Mouse (Mus musculus): ENCODE measurements around the gene Ksr2. TPM values are rescaled to one million over a fixed set of nuclear protein-coding genes. Genes with fewer than 3 reads are reported as not detected.
"Not testable (repeated sequence)": the region's sequence is repeated elsewhere in the genome, so short reads cannot be mapped to it uniquely, and the experiment has no call there.

Ksr2 gene
- polyA plus RNA-seq, 1 experiment from 2014 or later: 2.1 TPM

- 14% methylated on average over 16 of the region's 16 CpGs for whole genome bisulfite sequencing
- H3K27me3 ChIP-seq (ENCODE audit: insufficient read depth, poor library complexity, severe bottlenecking): no peaks in the 10 kb centered on the region
- peaks cover 12% of the 10 kb centered on the region for H3K9me3 ChIP-seq
- peak overlapping the region; percentile 88 for H3K4me3 ChIP-seq
- peak; percentile 66 for DNase-seq (ENCODE audit: low spot score)
- peaks cover 24% of the 10 kb centered on the region for H3K4me1 ChIP-seq (replicated peaks)
- peaks cover 37% of the 10 kb centered on the region for H3K36me3 ChIP-seq
- peak overlapping the region; percentile 96 for H3K27ac ChIP-seq
These were observed 25.5 kb upstream of the Ksr2 start for GRCm38 (mm10) chr5:117388296-117388751.

- peak; percentile 97 for DNase-seq (ENCODE audit: low spot score)
- WGBS: under 1% methylated on average over 44 of the region's 44 CpGs
- H3K27me3 ChIP-seq (ENCODE audit: insufficient read depth, poor library complexity, severe bottlenecking): no peaks in the 10 kb centered on the region
These were observed 24.9 kb upstream of the Ksr2 start, which contains the start of gene Rfc5 for GRCm38 (mm10) chr5:117388877-117389276. Rfc5 (minus strand) TSS chr5:117389047.

GRCm38 (mm10) chr5:117390895-117391294, 22.9 kb upstream of the Ksr2 start:
- no peak overlapping the region for H3K4me3 ChIP-seq
- peaks cover 11% of the 10 kb centered on the region for H3K36me3 ChIP-seq
- H3K27ac ChIP-seq: no peak overlapping the region
- H3K4me1 ChIP-seq (replicated peaks): peaks cover 24% of the 10 kb centered on the region
- peaks cover 15% of the 10 kb centered on the region for H3K9me3 ChIP-seq
- 93% methylated on average over 1 of the region's 1 CpGs for WGBS
- no peak for DNase-seq (ENCODE audit: low spot score)
- H3K27me3 ChIP-seq (ENCODE audit: insufficient read depth, poor library complexity, severe bottlenecking): no peaks in the 10 kb centered on the region

More at GRCm38 (mm10) chr5:117388877-117389276, 24.9 kb upstream of the Ksr2 start, which contains the start of gene Rfc5:
- Histone ChIP-seq H3K4me1 (replicated peaks) (peaks cover 24% of the 10 kb centered on the region), H3K4me3 (peak within 1 kb of the TSS; percentile 88), H3K9me3 (peaks cover 15% of the 10 kb centered on the region), H3K27ac (peak within 1 kb of the TSS; percentile 96), H3K36me3 (peaks cover 31% of the 10 kb centered on the region)

GRCm38 (mm10) chr5:117395834-117396233, 18.0 kb upstream of the Ksr2 start:
- no peaks in the 10 kb centered on the region for H3K27me3 ChIP-seq (ENCODE audit: insufficient read depth, poor library complexity, severe bottlenecking)
- no peaks in the 10 kb centered on the region for H3K36me3 ChIP-seq
- no peak overlapping the region for H3K4me3 ChIP-seq
- peaks cover 15% of the 10 kb centered on the region for H3K9me3 ChIP-seq
- no peak for DNase-seq (ENCODE audit: low spot score)
- 89% methylated on average over 5 of the region's 5 CpGs for WGBS
- no peak overlapping the region for H3K27ac ChIP-seq
- H3K4me1 ChIP-seq (replicated peaks): peaks cover 16% of the 10 kb centered on the region

- no peak for DNase-seq (ENCODE audit: low spot score)
- H3K4me1 ChIP-seq (replicated peaks): peaks cover 16% of the 10 kb centered on the region
- H3K9me3 ChIP-seq: peaks cover 13% of the 10 kb centered on the region
- H3K27me3 ChIP-seq (ENCODE audit: insufficient read depth, poor library complexity, severe bottlenecking): no peaks in the 10 kb centered on the region
- H3K36me3 ChIP-seq: no peaks in the 10 kb centered on the region
- no peak overlapping the region for H3K4me3 ChIP-seq
- WGBS: 55% methylated on average over 6 of the region's 6 CpGs
- H3K27ac ChIP-seq: no peak overlapping the region
These were observed 17.2 kb upstream of the Ksr2 start for GRCm38 (mm10) chr5:117396596-117397014.

GRCm38 (mm10) chr5:117397371-117397770, 16.4 kb upstream of the Ksr2 start:
- DNase-seq (ENCODE audit: low spot score): no peak
- Histone ChIP-seq H3K36me3 (no peaks in the 10 kb centered on the region), H3K27ac (no peak overlapping the region), H3K27me3 (ENCODE audit: insufficient read depth, poor library complexity, severe bottlenecking) (no peaks in the 10 kb centered on the region), H3K9me3 (peaks cover 6% of the 10 kb centered on the region), H3K4me1 (replicated peaks) (peaks cover 16% of the 10 kb centered on the region), H3K4me3 (no peak overlapping the region)
- 80% methylated on average over 6 of the region's 6 CpGs for WGBS

GRCm38 (mm10) chr5:117398007-117398550, 15.7 kb upstream of the Ksr2 start:
- Histone ChIP-seq H3K27me3 (ENCODE audit: insufficient read depth, poor library complexity, severe bottlenecking) (no peaks in the 10 kb centered on the region), H3K4me1 (replicated peaks) (peaks cover 16% of the 10 kb centered on the region), H3K9me3 (peaks cover 6% of the 10 kb centered on the region; the same call in 1 of the 2 replicates), H3K4me3 (no peak overlapping the region), H3K36me3 (no peaks in the 10 kb centered on the region), H3K27ac (no peak overlapping the region)
- WGBS: 43% methylated on average over 4 of the region's 5 CpGs
- DNase-seq (ENCODE audit: low spot score): no peak

GRCm38 (mm10) chr5:117399281-117399680, 14.5 kb upstream of the Ksr2 start:
- no peak overlapping the region for H3K4me3 ChIP-seq
- no peaks in the 10 kb centered on the region for H3K27me3 ChIP-seq (ENCODE audit: insufficient read depth, poor library complexity, severe bottlenecking)
- WGBS: 78% methylated on average over 9 of the region's 9 CpGs
- no peak for DNase-seq (ENCODE audit: low spot score)
- H3K9me3 ChIP-seq: no peaks in the 10 kb centered on the region
- peaks cover 16% of the 10 kb centered on the region for H3K4me1 ChIP-seq (replicated peaks)
- H3K27ac ChIP-seq: no peak overlapping the region
- H3K36me3 ChIP-seq: no peaks in the 10 kb centered on the region

GRCm38 (mm10) chr5:117403609-117404008, 10.2 kb upstream of the Ksr2 start:
- Histone ChIP-seq H3K4me3 (no peak overlapping the region), H3K36me3 (no peaks in the 10 kb centered on the region), H3K4me1 (replicated peaks) (no peaks in the 10 kb centered on the region), H3K27ac (no peak overlapping the region), H3K27me3 (ENCODE audit: insufficient read depth, poor library complexity, severe bottlenecking) (no peaks in the 10 kb centered on the region), H3K9me3 (no peaks in the 10 kb centered on the region)
- no peak for DNase-seq (ENCODE audit: low spot score)
- 85% methylated on average over 8 of the region's 8 CpGs for WGBS

- H3K27ac ChIP-seq; H3K36me3 ChIP-seq; H3K27me3 ChIP-seq (ENCODE audit: insufficient read depth, poor library complexity, severe bottlenecking); H3K4me1 ChIP-seq (replicated peaks); H3K9me3 ChIP-seq; H3K4me3 ChIP-seq; DNase-seq (ENCODE audit: low spot score): not testable (repeated sequence)
- 97% methylated on average over 2 of the region's 2 CpGs for WGBS
These were observed 9.1 kb upstream of the Ksr2 start for GRCm38 (mm10) chr5:117404671-117405070.

GRCm38 (mm10) chr5:117408216-117408615, 5.6 kb upstream of the Ksr2 start:
- Histone ChIP-seq H3K9me3 (no peaks in the 10 kb centered on the region), H3K27me3 (ENCODE audit: insufficient read depth, poor library complexity, severe bottlenecking) (peaks cover 33% of the 10 kb centered on the region), H3K36me3 (no peaks in the 10 kb centered on the region), H3K4me3 (no peak overlapping the region), H3K4me1 (replicated peaks) (peaks cover 5% of the 10 kb centered on the region), H3K27ac (no peak overlapping the region)
- DNase-seq (ENCODE audit: low spot score): peak; percentile 31
- WGBS: 75% methylated on average over 4 of the region's 4 CpGs

GRCm38 (mm10) chr5:117409369-117409768, 4.4 kb upstream of the Ksr2 start:
- H3K4me1 ChIP-seq (replicated peaks): peaks cover 16% of the 10 kb centered on the region
- H3K4me3 ChIP-seq: no peak overlapping the region
- no peak overlapping the region for H3K27ac ChIP-seq
- no peak for DNase-seq (ENCODE audit: low spot score)
- H3K9me3 ChIP-seq: no peaks in the 10 kb centered on the region
- WGBS: 76% methylated on average over 6 of the region's 6 CpGs
- peaks cover 45% of the 10 kb centered on the region for H3K27me3 ChIP-seq (ENCODE audit: insufficient read depth, poor library complexity, severe bottlenecking)
- H3K36me3 ChIP-seq: no peaks in the 10 kb centered on the region

GRCm38 (mm10) chr5:117414611-117415010, 811 bp downstream of the Ksr2 start:
- Histone ChIP-seq H3K27ac (peak overlapping the region; percentile 92), H3K4me3 (peak overlapping the region; percentile 87), H3K4me1 (replicated peaks) (peaks cover 23% of the 10 kb centered on the region), H3K9me3 (no peaks in the 10 kb centered on the region), H3K36me3 (no peaks in the 10 kb centered on the region), H3K27me3 (ENCODE audit: insufficient read depth, poor library complexity, severe bottlenecking) (peaks cover 72% of the 10 kb centered on the region)
- 1% methylated on average over 10 of the region's 10 CpGs for WGBS
- DNase-seq (ENCODE audit: low spot score): no peak

All from hindbrain, embryonic 10.5 days (tissue).